Mouse (Mus musculus) testis, postnatal 10 days (tissue): Measurements from ENCODE around the gene Sppl3.
A peak's percentile ranks its signal among the peaks of the same experiment; 100 is the strongest.

Experiments used
- DNase-seq: peaks from one replicate; pipeline ENCODE4 v3.0.0; 2021; ENCODE audit warnings: low spot score

Sppl3 gene

GRCm38 (mm10) chr5:115125211-115125871 lies 114.4 kb downstream of the Sppl3 start:
- DNase-seq = peak; percentile 88

- DNase-seq = no peak
Measured at GRCm38 (mm10) chr5:115126578-115127312, 115.8 kb downstream of the Sppl3 start.

GRCm38 (mm10) chr5:115127421-115128179 lies 116.7 kb downstream of the Sppl3 start:
- no peak for DNase-seq

- DNase-seq = no peak
Measured at GRCm38 (mm10) chr5:115129328-115129727, 118.4 kb downstream of the Sppl3 start.

GRCm38 (mm10) chr5:115132465-115132864 lies 121.5 kb downstream of the Sppl3 start:
- no peak for DNase-seq

- DNase-seq = no peak
Measured at GRCm38 (mm10) chr5:115133358-115134066, 122.6 kb downstream of the Sppl3 start.

- peak; percentile 96 for DNase-seq
Measured at GRCm38 (mm10) chr5:115134234-115135165, 123.6 kb downstream of the Sppl3 start, which contains the start of gene Unc119b. Gene Unc119b, minus strand, starts transcription at chr5:115134975.

- no peak for DNase-seq
Measured at GRCm38 (mm10) chr5:115139124-115139523, 128.2 kb downstream of the Sppl3 start.

GRCm38 (mm10) chr5:115140726-115141125 lies 129.8 kb downstream of the Sppl3 start:
- no peak for DNase-seq

GRCm38 (mm10) chr5:115142166-115142697 lies 131.3 kb downstream of the Sppl3 start:
- no peak for DNase-seq

- DNase-seq = no peak
Measured at GRCm38 (mm10) chr5:115143552-115143951, 132.6 kb downstream of the Sppl3 start.

- no peak for DNase-seq
Measured at GRCm38 (mm10) chr5:115144471-115144870, 133.5 kb downstream of the Sppl3 start.

- no peak for DNase-seq
Measured at GRCm38 (mm10) chr5:115145253-115145968, 134.5 kb downstream of the Sppl3 start.

GRCm38 (mm10) chr5:115145976-115146746 lies 135.2 kb downstream of the Sppl3 start:
- DNase-seq = no peak

GRCm38 (mm10) chr5:115146747-115147130 lies 135.8 kb downstream of the Sppl3 start:
- DNase-seq = no peak

GRCm38 (mm10) chr5:115147388-115147787 lies 136.5 kb downstream of the Sppl3 start:
- no peak for DNase-seq

GRCm38 (mm10) chr5:115148378-115148777 lies 137.4 kb downstream of the Sppl3 start:
- no peak for DNase-seq
